Mouse (Mus musculus) cortical plate, adult 2 months (tissue): Measurements from ENCODE around the gene Slc8a2.

Source experiments
- CTCF ChIP-seq: fragments of 200-500 bp; IDR thresholded peaks from 2 replicates; pipeline ENCODE4 v1.5.1; 2011; ENCODE audit warnings: mild to moderate bottlenecking, control low read depth, low read length; ENCODE audit not compliant: insufficient read depth; ENCODE audit errors: extremely low read depth
- POLR2A ChIP-seq: fragments of 200-500 bp; IDR thresholded peaks from 2 replicates; pipeline ENCODE4 v1.6.1; 2011; ENCODE audit warnings: mild to moderate bottlenecking, low read length, control low read depth; ENCODE audit not compliant: insufficient read depth; ENCODE audit errors: extremely low read depth

- TF ChIP-seq POLR2A (no peak), CTCF (no peak)
Observed at GRCm38 (mm10) chr7:16087587-16087986, 42.0 kb upstream of the Slc8a2 start.
